Mouse (Mus musculus) liver, embryonic 14.5 days (tissue): ENCODE measurements around the gene Atp8a2.

Experiments
- CTCF ChIP-seq: IDR thresholded peaks from 2 replicates; pipeline ENCODE4 v1.5.1; 2016; ENCODE audit warnings: antibody characterized with exemption, low read depth, control low read depth
- EP300 ChIP-seq: IDR thresholded peaks from 2 replicates; pipeline ENCODE4 v1.6.1; 2016; ENCODE audit warnings: antibody characterized with exemption, low read depth

- TF ChIP-seq EP300 (no peak), CTCF (no peak)
Measured at GRCm38 (mm10) chr14:59949983-59950382, 247.0 kb downstream of the Atp8a2 start.
